ENCODE assay signal across 25 mouse cellular contexts in genomic region chr13:91048171-91048570, GRCm38 (mm10).
DNase-seq lines count a peak whose midpoint lies in the region; ATAC-seq and TF ChIP-seq lines count a peak whose summit lies in the region.
"Had no signal": no experiment of that assay in that cellular context is flagged by ENCODE, and none has a peak within 500 bp of the region (broad histone marks: within the 10 kb centered on the region; RNA-seq: fewer than 3 reads in every experiment).

No protein-coding gene starts in this region.

- DNase-seq in kidney, adult 11 months = peak; percentile 26
- DNase-seq in kidney, postnatal 14 days = no peak
- peak; percentile 15 to 26 for DNase-seq in kidney, adult 8-10 months
- peak; percentile 19 for DNase-seq in midbrain, embryonic 11.5 days (ENCODE audit: low spot score, missing footprints)
- no peak for DNase-seq in midbrain, postnatal 0 days (ENCODE audit: low spot score)
- DNase-seq: adrenal gland, adult 2 months; adrenal gland, postnatal 14 days; cerebellum, adult 11 months; cerebellum, adult 2 months; cerebellum, adult 9-11 months; cerebellum, postnatal 25 days; forebrain, postnatal 0 days; gastrocnemius, postnatal 36 days; heart, adult 2 months; heart, postnatal 14 days; heart, postnatal 4 days had no signal

- no peak overlapping the region for H3K9ac ChIP-seq in kidney, embryonic 15.5 days
- H3K9ac ChIP-seq in midbrain, embryonic 11.5 days (ENCODE audit: low read length) = no peak overlapping the region
- no peak overlapping the region for H3K9ac ChIP-seq in midbrain, postnatal 0 days (replicated peaks; ENCODE audit: low read length, poor library complexity, severe bottlenecking)
- H3K9ac ChIP-seq: embryonic facial prominence, embryonic 12.5 days; embryonic facial prominence, embryonic 15.5 days; forebrain, postnatal 0 days; heart, embryonic 13.5 days; hindbrain, embryonic 14.5 days had no signal

- H3K27me3 ChIP-seq in kidney, embryonic 15.5 days = no peaks in the 10 kb centered on the region
- H3K27me3 ChIP-seq in midbrain, embryonic 11.5 days (ENCODE audit: control insufficient read depth, insufficient read depth, low read length) = no peaks in the 10 kb centered on the region
- H3K27me3 ChIP-seq in midbrain, postnatal 0 days (ENCODE audit: insufficient read depth, low read length) = no peaks in the 10 kb centered on the region
- H3K27me3 ChIP-seq: embryonic facial prominence, embryonic 12.5 days; embryonic facial prominence, embryonic 15.5 days; heart, embryonic 13.5 days had no signal

- 89% methylated on average over 4 of the region's 4 CpGs for WGBS in kidney, embryonic 15.5 days
- WGBS in midbrain, embryonic 11.5 days = 88% methylated on average over 4 of the region's 4 CpGs
- 85% methylated on average over 4 of the region's 4 CpGs for WGBS in midbrain, postnatal 0 days

- H3K4me2 ChIP-seq in kidney, embryonic 15.5 days = no peak overlapping the region
- no peak overlapping the region for H3K4me2 ChIP-seq in midbrain, embryonic 11.5 days
- no peak overlapping the region for H3K4me2 ChIP-seq in midbrain, postnatal 0 days (ENCODE audit: low read depth, low read length, poor library complexity, severe bottlenecking)
- H3K4me2 ChIP-seq: embryonic facial prominence, embryonic 12.5 days; embryonic facial prominence, embryonic 15.5 days; heart, embryonic 13.5 days; hindbrain, embryonic 14.5 days had no signal

- H3K9me3 ChIP-seq in kidney, embryonic 15.5 days (replicated peaks) = peaks cover 8% of the 10 kb centered on the region; the same call in 1 of the 2 replicates
- no peaks in the 10 kb centered on the region for H3K9me3 ChIP-seq in midbrain, embryonic 11.5 days (ENCODE audit: control insufficient read depth, low read length)
- 0 out of 2 replicates have a peak, but pooled peaks cover 3% of the 10 kb centered on the region for H3K9me3 ChIP-seq in midbrain, postnatal 0 days (ENCODE audit: low read length)

- H3K4me3 ChIP-seq in kidney, embryonic 15.5 days (replicated peaks) = no peak overlapping the region
- no peak overlapping the region for H3K4me3 ChIP-seq in midbrain, embryonic 11.5 days (ENCODE audit: low read depth, low read length)
- no peak overlapping the region for H3K4me3 ChIP-seq in midbrain, postnatal 0 days (ENCODE audit: low read depth, low read length)
- H3K4me3 ChIP-seq: embryonic facial prominence, embryonic 12.5 days; embryonic facial prominence, embryonic 15.5 days; heart, adult 2 months; heart, embryonic 10.5 days; heart, embryonic 13.5 days had no signal

- no peaks in the 10 kb centered on the region for H3K4me1 ChIP-seq in kidney, embryonic 15.5 days
- no peaks in the 10 kb centered on the region for H3K4me1 ChIP-seq in midbrain, embryonic 11.5 days (ENCODE audit: control insufficient read depth, insufficient read depth, low read length)
- H3K4me1 ChIP-seq in midbrain, postnatal 0 days (ENCODE audit: insufficient read depth, low read length) = no peaks in the 10 kb centered on the region
- H3K4me1 ChIP-seq: embryonic facial prominence, embryonic 12.5 days; embryonic facial prominence, embryonic 15.5 days; heart, embryonic 10.5 days; heart, embryonic 13.5 days had no signal

- no peak for ATAC-seq in kidney, embryonic 15.5 days (replicated peaks; ENCODE audit: low FRiP score)
- no peak for ATAC-seq in midbrain, embryonic 11.5 days (ENCODE audit: low FRiP score)
- ATAC-seq in midbrain, postnatal 0 days (ENCODE audit: low FRiP score) = no peak
- ATAC-seq: CD4-positive, CD25-positive, alpha-beta regulatory T cell, adult 4 months; forebrain, embryonic 14.5 days; forebrain, postnatal 0 days; hindbrain, postnatal 0 days had no signal

- H3K36me3 ChIP-seq in kidney, embryonic 15.5 days = no peaks in the 10 kb centered on the region
- H3K36me3 ChIP-seq in midbrain, embryonic 11.5 days (ENCODE audit: control insufficient read depth, insufficient read depth, low read length) = no peaks in the 10 kb centered on the region
- H3K36me3 ChIP-seq in midbrain, postnatal 0 days (ENCODE audit: insufficient read depth, low read length) = no peaks in the 10 kb centered on the region
- H3K36me3 ChIP-seq: embryonic facial prominence, embryonic 12.5 days; embryonic facial prominence, embryonic 15.5 days; heart, embryonic 10.5 days; heart, embryonic 13.5 days had no signal

- TF ChIP-seq CTCF in midbrain, postnatal 0 days (IDR thresholded peaks at IDR 0.05) = no peak

- H3K27ac ChIP-seq in kidney, embryonic 15.5 days = no peak overlapping the region
- H3K27ac ChIP-seq in midbrain, embryonic 11.5 days (ENCODE audit: low read depth, low read length) = no peak overlapping the region
- H3K27ac ChIP-seq in midbrain, postnatal 0 days (ENCODE audit: low read depth, low read length) = no peak overlapping the region
- H3K27ac ChIP-seq: embryonic facial prominence, embryonic 12.5 days; embryonic facial prominence, embryonic 15.5 days; heart, adult 2 months; heart, embryonic 10.5 days; heart, embryonic 13.5 days; hindbrain, embryonic 14.5 days; hindbrain, postnatal 0 days had no signal

Comparison
In these comparisons a context has a peak if more than half of its experiments do, and no peak if none do; other contexts are left out.
1. DNase-seq: peak in kidney, adult 11 months (single experiment), kidney, adult 8-10 months (2 of 2) and midbrain, embryonic 11.5 days (single experiment); none in kidney, postnatal 14 days (single experiment) and midbrain, postnatal 0 days (single experiment).